In genomic region chr4:143219316-143219751, GRCm38 (mm10) we compare ENCODE assay signal across 11 mouse cellular contexts. TPM values are rescaled to one million over a fixed set of nuclear protein-coding genes. Genes with fewer than 3 reads are reported as not detected.
DNase-seq lines count a peak whose midpoint lies in the region; ATAC-seq lines count a peak whose summit lies in the region.
"Had no signal": no experiment of that assay in that cellular context is flagged by ENCODE, and none has a peak within 500 bp of the region (broad histone marks: within the 10 kb centered on the region; RNA-seq: fewer than 3 reads in every experiment).

No protein-coding gene starts in this region.

- H3K4me2 ChIP-seq in hindbrain, embryonic 16.5 days (ENCODE audit: low read length) = peak overlapping the region; percentile 37
- H3K4me2 ChIP-seq in neural tube, embryonic 12.5 days (replicated peaks) = peak overlapping the region; percentile 42
- H3K4me2 ChIP-seq: lung, embryonic 14.5 days had no signal

- H3K36me3 ChIP-seq in hindbrain, embryonic 16.5 days (ENCODE audit: control insufficient read depth, insufficient read depth, low read length) = no peaks in the 10 kb centered on the region
- no peaks in the 10 kb centered on the region for H3K36me3 ChIP-seq in neural tube, embryonic 12.5 days
- no peaks in the 10 kb centered on the region for H3K36me3 ChIP-seq in limb, embryonic 10.5 days

- H3K27ac ChIP-seq in hindbrain, embryonic 16.5 days (ENCODE audit: low read depth, low read length) = peak overlapping the region; percentile 55; the same call in 1 of the 2 replicates
- peak overlapping the region; percentile 50; the same call in 1 of the 2 replicates for H3K27ac ChIP-seq in neural tube, embryonic 12.5 days
- H3K27ac ChIP-seq in limb, embryonic 10.5 days = no peak overlapping the region
- H3K27ac ChIP-seq: layer of hippocampus, adult 2 months had no signal

- H3K9ac ChIP-seq in hindbrain, embryonic 16.5 days (ENCODE audit: low read depth, low read length) = peak overlapping the region; percentile 14
- 0 out of 2 replicates have a peak overlapping the region, but pooled peaks have one; percentile 21 for H3K9ac ChIP-seq in neural tube, embryonic 12.5 days
- H3K9ac ChIP-seq: lung, embryonic 14.5 days had no signal

- WGBS in hindbrain, embryonic 16.5 days = 12% methylated on average over 9 of the region's 9 CpGs
- WGBS in neural tube, embryonic 12.5 days = 20% methylated on average over 9 of the region's 9 CpGs
- WGBS in limb, embryonic 10.5 days = 63% methylated on average over 9 of the region's 9 CpGs

- H3K4me1 ChIP-seq in hindbrain, embryonic 16.5 days (ENCODE audit: control insufficient read depth, insufficient read depth, low read depth, low read length) = no peaks in the 10 kb centered on the region
- H3K4me1 ChIP-seq in neural tube, embryonic 12.5 days = 0 out of 2 replicates have a peak, but pooled peaks cover 5% of the 10 kb centered on the region
- H3K4me1 ChIP-seq in limb, embryonic 10.5 days = peaks cover 4% of the 10 kb centered on the region; the same call in 1 of the 2 replicates

- peak; percentile 80 for ATAC-seq in hindbrain, embryonic 16.5 days
- peak; percentile 97 for ATAC-seq in neural tube, embryonic 12.5 days (ENCODE audit: low FRiP score, low read depth)

- no peaks in the 10 kb centered on the region for H3K9me3 ChIP-seq in hindbrain, embryonic 16.5 days (ENCODE audit: control insufficient read depth, low read length)
- H3K9me3 ChIP-seq in neural tube, embryonic 12.5 days = no peaks in the 10 kb centered on the region
- H3K9me3 ChIP-seq in limb, embryonic 10.5 days (replicated peaks) = no peaks in the 10 kb centered on the region

- DNase-seq in embryo, embryonic 10.5 days (ENCODE audit: low spot score) = peak; percentile 48
- DNase-seq in embryo, embryonic 10 days (ENCODE audit: low spot score) = no peak
- peak; percentile 11 for DNase-seq in embryo, embryonic 11.5 days (ENCODE audit: low read depth, low spot score)
- DNase-seq in layer of hippocampus, adult 11-12 months (ENCODE audit: low spot score) = no peak
- DNase-seq in limb, embryonic 10.5 days (ENCODE audit: low spot score) = no peak
- no peak for DNase-seq in kidney, postnatal 14 days
- DNase-seq: cerebellum, postnatal 36 days; lung, embryonic 14.5 days had no signal

- no peaks in the 10 kb centered on the region for H3K27me3 ChIP-seq in hindbrain, embryonic 16.5 days (replicated peaks; ENCODE audit: control insufficient read depth, insufficient read depth, low read length)
- H3K27me3 ChIP-seq in neural tube, embryonic 12.5 days (replicated peaks) = no peaks in the 10 kb centered on the region
- H3K27me3 ChIP-seq in limb, embryonic 10.5 days (ENCODE audit: low read depth, poor library complexity, severe bottlenecking) = 0 out of 2 replicates have a peak, but pooled peaks cover 4% of the 10 kb centered on the region

- H3K4me3 ChIP-seq in hindbrain, embryonic 16.5 days (ENCODE audit: low read length) = peak overlapping the region; percentile 2; the same call in 1 of the 2 replicates
- no peak overlapping the region for H3K4me3 ChIP-seq in neural tube, embryonic 12.5 days
- H3K4me3 ChIP-seq in limb, embryonic 10.5 days = no peak overlapping the region
- H3K4me3 ChIP-seq: layer of hippocampus, adult 2 months had no signal

RNA-seq across cellular contexts. Expression of gene Prdm2, which starts 6.5 kb away (rescaled TPM):
- polyA plus RNA-seq in hindbrain, embryonic 16.5 days (2015; fragmentation: Nextera tagmentation; extraction: Ambion mirVana) = 12.0 and 13.5 TPM in 2 replicates
- polyA plus RNA-seq in neural tube, embryonic 12.5 days (2016; fragmentation: Nextera tagmentation; extraction: Ambion mirVana) = 19.0 and 20.0 TPM in 2 replicates
- polyA plus RNA-seq in limb, embryonic 10.5 days (2016; fragmentation: Nextera tagmentation; extraction: Ambion mirVana) = 15.4 and 18.3 TPM in 2 replicates

Comparison
In these comparisons a context has a peak if more than half of its experiments do, and no peak if none do; other contexts are left out.
1. DNase-seq: peak in embryo, embryonic 10.5 days (single experiment) and embryo, embryonic 11.5 days (single experiment); none in embryo, embryonic 10 days (single experiment), layer of hippocampus, adult 11-12 months (single experiment), limb, embryonic 10.5 days (single experiment) and kidney, postnatal 14 days (single experiment).